Mouse (Mus musculus) T-helper 2 cell (primary cell): ENCODE measurements around the gene Tmcc1.

Experiments
- in situ Hi-C: fragments of 300-600 bp; cut with MboI, MseI; formaldehyde crosslinking; loops from one replicate; pipeline ENCODE4 v1.15.1; 2025; ENCODE audit warnings: high pct_unique_total_duplicates

Gene Tmcc1

GRCm38 (mm10) chr6:116024666-116025065, 168.6 kb downstream of the Tmcc1 start:
- in situ Hi-C loops, result no loop called here

- in situ Hi-C loops, result no loop called here
Observed at GRCm38 (mm10) chr6:116021961-116022485, 171.3 kb downstream of the Tmcc1 start.

- in situ Hi-C loops, result no loop called here
Observed at GRCm38 (mm10) chr6:116015902-116016301, 177.4 kb downstream of the Tmcc1 start.

GRCm38 (mm10) chr6:116014111-116014510, 179.2 kb downstream of the Tmcc1 start:
- in situ Hi-C loops, result loop anchor here (5.0 kb wide), 1 partner anchor 123 kb away; no protein-coding TSS in a partner anchor

- in situ Hi-C loops, result loop anchor here (5.0 kb wide), 1 partner anchor 124 kb away; no protein-coding TSS in a partner anchor
Observed at GRCm38 (mm10) chr6:116013687-116014086, 179.6 kb downstream of the Tmcc1 start.

GRCm38 (mm10) chr6:116010541-116010940, 182.7 kb downstream of the Tmcc1 start:
- in situ Hi-C loops, result loop anchor here (5.0 kb wide), 1 partner anchor 127 kb away; no protein-coding TSS in a partner anchor

- in situ Hi-C loops, result loop anchor here (5.0 kb wide), 1 partner anchor 122 kb away; no protein-coding TSS in a partner anchor
Observed at GRCm38 (mm10) chr6:116009426-116009825, 183.9 kb downstream of the Tmcc1 start.

- in situ Hi-C loops, result loop anchor here (5.0 kb wide), 1 partner anchor 120 kb away; no protein-coding TSS in a partner anchor
Observed at GRCm38 (mm10) chr6:116007561-116008173, 185.6 kb downstream of the Tmcc1 start.

GRCm38 (mm10) chr6:116006731-116007130, 186.6 kb downstream of the Tmcc1 start:
- in situ Hi-C loops, result loop anchor here (5.0 kb wide), 1 partner anchor 119 kb away; no protein-coding TSS in a partner anchor

GRCm38 (mm10) chr6:116005959-116006288, 187.4 kb downstream of the Tmcc1 start:
- in situ Hi-C loops, result loop anchor here (5.0 kb wide), 1 partner anchor 119 kb away; no protein-coding TSS in a partner anchor

GRCm38 (mm10) chr6:116005275-116005958, 187.9 kb downstream of the Tmcc1 start:
- in situ Hi-C loops, result loop anchor here (5.0 kb wide), 1 partner anchor 118 kb away; no protein-coding TSS in a partner anchor

GRCm38 (mm10) chr6:116004716-116005115, 188.6 kb downstream of the Tmcc1 start:
- in situ Hi-C loops, result loop anchor here (5.0 kb wide), 1 partner anchor 117 kb away; no protein-coding TSS in a partner anchor

GRCm38 (mm10) chr6:116004069-116004468, 189.2 kb downstream of the Tmcc1 start:
- in situ Hi-C loops, result no loop called here

- in situ Hi-C loops, result no loop called here
Observed at GRCm38 (mm10) chr6:116003516-116003915, 189.8 kb downstream of the Tmcc1 start.

- in situ Hi-C loops, result no loop called here
Observed at GRCm38 (mm10) chr6:116002311-116003104, 190.8 kb downstream of the Tmcc1 start.

GRCm38 (mm10) chr6:116000851-116001250, 192.4 kb downstream of the Tmcc1 start:
- in situ Hi-C loops, result no loop called here

- in situ Hi-C loops, result no loop called here
Observed at GRCm38 (mm10) chr6:115999227-115999626, 194.1 kb downstream of the Tmcc1 start.

GRCm38 (mm10) chr6:115998758-115999157, 194.5 kb downstream of the Tmcc1 start:
- in situ Hi-C loops, result no loop called here

- in situ Hi-C loops, result no loop called here
Observed at GRCm38 (mm10) chr6:115997726-115998311, 195.5 kb downstream of the Tmcc1 start.

- in situ Hi-C loops, result no loop called here
Observed at GRCm38 (mm10) chr6:115996171-115996851, 197.0 kb downstream of the Tmcc1 start.

GRCm38 (mm10) chr6:115995531-115995941, 197.8 kb downstream of the Tmcc1 start:
- in situ Hi-C loops, result no loop called here
